Mouse (Mus musculus): ENCODE results near the gene Tex261. TPM values are rescaled to one million over a fixed set of nuclear protein-coding genes. Genes with fewer than 3 reads are reported as not detected.
A peak's percentile ranks its signal among the peaks of the same experiment; 100 is the strongest.
"Not testable (repeated sequence)": the region's sequence is repeated elsewhere in the genome, so short reads cannot be mapped to it uniquely, and the experiment has no call there.

Gene Tex261
- total and polyA plus RNA-seq, 2 experiments from 2014 or later, result 42.3 to 80.4 TPM

- ATAC-seq, result no peak
- H3K4me1 ChIP-seq (ENCODE audit: insufficient read depth), result no peaks in the 10 kb centered on the region; the same call in 1 of the 2 replicates
- TF ChIP-seq CTCF (IDR thresholded peaks at IDR 0.05; ENCODE audit: low read depth), result 0 out of 2 replicates have a peak, but pooled peaks have one; percentile 6
- peaks cover 30% of the 10 kb centered on the region for H3K36me3 ChIP-seq (ENCODE audit: insufficient read depth)
- no peak for DNase-seq
- 57% methylated on average over 3 of the region's 3 CpGs for WGBS
- H3K4me3 ChIP-seq (ENCODE audit: low read depth, low read length), result no peak overlapping the region
- no peaks in the 10 kb centered on the region for H3K9me3 ChIP-seq (ENCODE audit: low read length)
- no peaks in the 10 kb centered on the region for H3K27me3 ChIP-seq (ENCODE audit: insufficient read depth, low read length)
- H3K27ac ChIP-seq (ENCODE audit: low read depth, low read length), result no peak overlapping the region
- H3K4me2 ChIP-seq (ENCODE audit: low read depth), result no peak overlapping the region
- no peak overlapping the region for H3K9ac ChIP-seq
Measured at GRCm38 (mm10) chr6:83796686-83797085, 21.1 kb upstream of the Tex261 start.

GRCm38 (mm10) chr6:83795492-83795900, 19.9 kb upstream of the Tex261 start:
- Histone ChIP-seq H3K36me3 (ENCODE audit: insufficient read depth) (peaks cover 18% of the 10 kb centered on the region), H3K4me2 (ENCODE audit: low read depth) (peak overlapping the region; percentile 58), H3K27ac (ENCODE audit: low read depth, low read length) (peak overlapping the region; percentile 98), H3K4me1 (ENCODE audit: insufficient read depth) (no peaks in the 10 kb centered on the region; the same call in 1 of the 2 replicates), H3K27me3 (ENCODE audit: insufficient read depth, low read length) (no peaks in the 10 kb centered on the region), H3K9me3 (ENCODE audit: low read length) (no peaks in the 10 kb centered on the region), H3K9ac (peak overlapping the region; percentile 96), H3K4me3 (ENCODE audit: low read depth, low read length) (peak overlapping the region; percentile 78)
- WGBS, result 7% methylated on average over 13 of the region's 13 CpGs
- ATAC-seq (peak; percentile 45), DNase-seq (peak; percentile 85)
- TF ChIP-seq CTCF (IDR thresholded peaks at IDR 0.05; ENCODE audit: low read depth), result no peak

- no peak for TF ChIP-seq CTCF (IDR thresholded peaks at IDR 0.05; ENCODE audit: low read depth)
- H3K27me3 ChIP-seq (ENCODE audit: insufficient read depth, low read length), result no peaks in the 10 kb centered on the region
- H3K9me3 ChIP-seq (ENCODE audit: low read length), result no peaks in the 10 kb centered on the region
- no peaks in the 10 kb centered on the region; the same call in 1 of the 2 replicates for H3K4me1 ChIP-seq (ENCODE audit: insufficient read depth)
- 3% methylated on average over 43 of the region's 43 CpGs for WGBS
- ATAC-seq (peak; percentile 94), DNase-seq (peak; percentile 97)
- H3K27ac ChIP-seq (ENCODE audit: low read depth, low read length), result peak within 1 kb of the TSS; percentile 98
- peaks cover 12% of the 10 kb centered on the region for H3K36me3 ChIP-seq (ENCODE audit: insufficient read depth)
- H3K4me2 ChIP-seq (ENCODE audit: low read depth), result peak within 1 kb of the TSS; percentile 58
- H3K4me3 ChIP-seq (ENCODE audit: low read depth, low read length), result peak within 1 kb of the TSS; percentile 78
- H3K9ac ChIP-seq, result peak within 1 kb of the TSS; percentile 96
Measured at GRCm38 (mm10) chr6:83794760-83795296, 19.2 kb upstream of the Tex261 start, which contains the start of gene Nagk. Gene Nagk, plus strand, starts transcription at chr6:83794982.

DNA sequence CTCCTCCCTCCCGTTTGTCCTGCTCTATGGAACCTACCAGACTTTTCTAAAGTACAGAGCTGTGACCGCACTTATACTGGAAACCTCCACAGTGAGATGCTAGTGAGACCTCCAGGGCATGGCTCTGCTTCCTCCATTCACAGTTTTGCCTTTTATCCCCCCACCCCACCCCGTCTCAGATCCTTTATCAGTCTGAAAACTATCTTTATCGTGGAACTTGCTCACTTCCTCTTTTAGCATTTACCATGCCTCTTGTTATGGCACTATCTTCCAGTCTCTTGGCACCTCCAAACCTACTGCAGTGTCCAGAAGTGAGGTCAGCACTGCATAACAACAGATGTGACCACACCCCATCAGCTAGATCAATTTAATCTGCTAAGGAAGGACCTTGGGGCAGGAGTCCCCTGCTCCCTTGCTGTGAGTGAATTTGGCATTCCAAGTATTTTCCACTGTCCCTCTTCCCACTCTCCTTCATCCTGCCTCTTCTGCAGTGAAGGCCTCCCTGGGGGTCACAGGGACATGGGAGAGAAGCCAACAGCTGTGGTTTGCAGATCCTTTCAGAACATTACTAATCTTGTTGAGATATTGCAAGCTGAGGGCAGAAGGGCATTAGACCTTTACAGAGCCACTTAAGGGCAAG, 15.8 kb upstream of the Tex261 start:
- H3K4me3 ChIP-seq (ENCODE audit: low read depth, low read length), result no peak overlapping the region
- H3K9ac ChIP-seq, result no peak overlapping the region
- TF ChIP-seq CTCF (IDR thresholded peaks at IDR 0.05; ENCODE audit: low read depth), result no peak
- no peaks in the 10 kb centered on the region for H3K9me3 ChIP-seq (ENCODE audit: low read length)
- H3K27me3 ChIP-seq (ENCODE audit: insufficient read depth, low read length), result no peaks in the 10 kb centered on the region
- H3K36me3 ChIP-seq (ENCODE audit: insufficient read depth), result no peaks in the 10 kb centered on the region
- H3K4me1 ChIP-seq (ENCODE audit: insufficient read depth), result no peaks in the 10 kb centered on the region; the same call in 1 of the 2 replicates
- ATAC-seq (no peak), DNase-seq (no peak)
- no peak overlapping the region for H3K27ac ChIP-seq (ENCODE audit: low read depth, low read length)
- 71% methylated on average over 4 of the region's 4 CpGs for WGBS
- H3K4me2 ChIP-seq (ENCODE audit: low read depth), result no peak overlapping the region

- H3K4me2 ChIP-seq (ENCODE audit: low read depth); DNase-seq; H3K4me3 ChIP-seq (ENCODE audit: low read depth, low read length); H3K9me3 ChIP-seq (ENCODE audit: low read length); ATAC-seq; H3K9ac ChIP-seq; H3K4me1 ChIP-seq (ENCODE audit: insufficient read depth); H3K27ac ChIP-seq (ENCODE audit: low read depth, low read length); H3K27me3 ChIP-seq (ENCODE audit: insufficient read depth, low read length); H3K36me3 ChIP-seq (ENCODE audit: insufficient read depth): not testable (repeated sequence)
- 88% methylated on average over 5 of the region's 5 CpGs for WGBS
Measured at GRCm38 (mm10) chr6:83790533-83790932, 14.9 kb upstream of the Tex261 start.

GRCm38 (mm10) chr6:83788554-83788953, 12.9 kb upstream of the Tex261 start:
- Histone ChIP-seq H3K36me3 (ENCODE audit: insufficient read depth) (no peaks in the 10 kb centered on the region), H3K9me3 (ENCODE audit: low read length) (no peaks in the 10 kb centered on the region), H3K4me1 (ENCODE audit: insufficient read depth) (no peaks in the 10 kb centered on the region), H3K27me3 (ENCODE audit: insufficient read depth, low read length) (no peaks in the 10 kb centered on the region), H3K9ac (no peak overlapping the region), H3K4me3 (ENCODE audit: low read depth, low read length) (no peak overlapping the region), H3K4me2 (ENCODE audit: low read depth) (no peak overlapping the region), H3K27ac (ENCODE audit: low read depth, low read length) (no peak overlapping the region)
- no peak for DNase-seq
- 41% methylated on average over 7 of the region's 7 CpGs for WGBS
- ATAC-seq, result no peak
- no peak for TF ChIP-seq CTCF (IDR thresholded peaks at IDR 0.05; ENCODE audit: low read depth)

DNA sequence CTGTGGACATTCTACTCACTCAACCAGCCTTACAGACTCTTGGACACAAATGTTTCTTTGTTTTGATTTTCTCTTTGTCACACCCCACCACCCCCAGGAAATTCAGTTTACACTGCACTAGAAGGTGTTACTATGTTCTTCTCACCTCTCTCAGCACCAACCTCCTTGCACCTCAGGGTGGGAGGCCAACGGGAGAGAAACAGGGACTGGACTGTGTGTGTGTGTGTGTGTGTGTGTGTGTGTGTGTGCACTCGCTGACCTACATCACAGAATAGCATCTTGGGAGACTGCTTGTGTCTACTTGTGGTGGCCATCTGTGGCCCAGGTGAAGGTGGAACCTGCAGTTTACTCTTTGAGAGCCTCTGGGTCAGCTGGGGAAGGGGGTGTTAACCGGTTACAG, 10.8 kb upstream of the Tex261 start:
- Histone ChIP-seq H3K27me3 (ENCODE audit: insufficient read depth, low read length) (no peaks in the 10 kb centered on the region), H3K27ac (ENCODE audit: low read depth, low read length) (no peak overlapping the region), H3K9ac (no peak overlapping the region), H3K4me3 (ENCODE audit: low read depth, low read length) (no peak overlapping the region), H3K4me1 (ENCODE audit: insufficient read depth) (no peaks in the 10 kb centered on the region), H3K4me2 (ENCODE audit: low read depth) (no peak overlapping the region), H3K36me3 (ENCODE audit: insufficient read depth) (no peaks in the 10 kb centered on the region), H3K9me3 (ENCODE audit: low read length) (no peaks in the 10 kb centered on the region)
- TF ChIP-seq CTCF (IDR thresholded peaks at IDR 0.05; ENCODE audit: low read depth), result no peak
- ATAC-seq (no peak), DNase-seq (no peak)
- 93% methylated on average over 3 of the region's 3 CpGs for WGBS
